Mouse (Mus musculus): ENCODE results near the gene Sh2d4b. TPM values are rescaled to one million over a fixed set of nuclear protein-coding genes. Genes with fewer than 3 reads are reported as not detected.

The Sh2d4b gene
- polyA plus RNA-seq, 1 experiment from 2014 or later, result 0.89 TPM

DNA sequence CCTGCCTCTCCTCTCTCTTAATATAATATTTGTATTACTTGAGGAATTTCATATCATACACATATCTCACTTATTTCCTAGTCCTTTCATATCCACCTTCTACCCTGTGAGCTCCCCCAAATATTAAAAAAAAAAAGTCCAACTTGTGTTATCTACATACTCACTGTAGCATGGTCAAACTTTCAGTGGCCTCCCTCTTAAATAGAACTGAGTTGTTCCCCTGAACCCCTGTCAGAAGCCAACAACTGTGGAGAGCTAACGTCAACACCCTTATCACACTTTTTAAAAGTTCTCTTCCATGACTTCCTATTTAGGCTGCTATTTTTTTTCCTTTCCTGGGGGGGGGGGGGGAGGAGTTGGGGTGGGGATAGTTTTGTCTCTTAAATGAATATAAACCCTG is 7.3 kb downstream of the Sh2d4b start:
- Histone ChIP-seq H3K9me3 (ENCODE audit: control insufficient read depth, low read length) (no peaks in the 10 kb centered on the region), H3K36me3 (ENCODE audit: control insufficient read depth, insufficient read depth, low read length) (no peaks in the 10 kb centered on the region), H3K4me1 (ENCODE audit: control insufficient read depth in 2 of 2, insufficient read depth in 2 of 2, low read length in 2 of 2) (peaks cover 6 to 12% of the 10 kb centered on the region in 2 experiments), H3K9ac (ENCODE audit: low read length) (no peak overlapping the region), H3K4me2 (ENCODE audit: low read length) (no peak overlapping the region), H3K27ac (replicated peaks in 1 of 2; ENCODE audit: control insufficient read depth in 1 of 2, insufficient read depth in 1 of 2, low read depth in 2 of 2, low read length in 2 of 2) (0 out of 4 replicates have a peak overlapping the region, but pooled peaks of 1 of the 2 experiments have one; percentile 6), H3K4me3 (ENCODE audit: control insufficient read depth in 1 of 2, insufficient read depth in 1 of 2, low read depth in 1 of 2, low read length in 2 of 2) (no peak overlapping the region), H3K27me3 (ENCODE audit: control insufficient read depth, insufficient read depth, low read length) (no peaks in the 10 kb centered on the region)
- ATAC-seq (ENCODE audit: insufficient number of reproducible peaks, insufficient read depth, low FRiP score, low read depth), result no peak
- 3% methylated on average over 1 of the region's 1 CpGs for WGBS

DNA sequence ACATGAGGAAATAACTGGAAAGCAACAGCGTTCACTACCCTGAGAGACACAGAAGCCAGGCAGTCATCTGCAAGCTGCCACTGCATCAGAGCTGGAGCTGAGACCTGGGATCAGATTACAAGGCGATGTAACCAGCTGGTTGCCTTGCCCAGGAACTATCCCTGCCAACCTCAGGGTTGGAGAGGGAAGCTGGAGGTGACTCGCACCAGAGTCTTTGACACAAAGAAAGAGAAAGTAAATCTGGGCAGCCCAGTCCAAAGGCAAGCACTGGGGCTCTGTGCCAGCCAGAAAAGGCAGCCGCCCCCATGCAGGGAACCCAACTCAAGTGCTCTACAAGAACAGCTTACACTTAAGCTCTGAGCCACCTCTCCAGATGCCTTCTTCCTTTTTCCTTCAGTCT is 7.8 kb downstream of the Sh2d4b start:
- peak overlapping the region; percentile 46 for H3K4me2 ChIP-seq (ENCODE audit: low read length)
- WGBS, result 8% methylated on average over 4 of the region's 4 CpGs
- ATAC-seq (ENCODE audit: insufficient number of reproducible peaks, insufficient read depth, low FRiP score, low read depth), result peak; percentile 59; the same call in 1 of the 2 replicates

DNA sequence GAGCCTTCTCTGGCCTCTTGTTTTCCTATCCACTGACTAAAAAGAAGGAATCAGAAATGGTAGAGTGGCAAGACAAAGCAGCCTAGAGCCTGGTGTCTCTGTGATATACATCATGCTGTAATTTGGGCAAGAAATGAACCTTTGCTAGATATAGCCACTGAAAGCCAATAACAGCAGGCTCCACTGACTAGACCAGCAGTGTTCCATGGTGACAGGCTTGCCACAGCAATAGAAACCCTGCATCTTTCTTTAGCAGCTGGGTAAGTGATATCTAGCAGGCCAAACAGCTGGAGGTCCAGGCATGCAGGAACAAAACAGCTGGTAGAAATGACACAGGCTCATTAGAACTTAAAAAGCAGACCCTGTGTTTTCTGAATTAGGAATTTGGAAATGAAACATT is 18.5 kb downstream of the Sh2d4b start:
- Histone ChIP-seq H3K4me1 (ENCODE audit: control insufficient read depth in 2 of 2, insufficient read depth in 2 of 2, low read length in 2 of 2) (no peaks in the 10 kb centered on the region), H3K9ac (ENCODE audit: low read length) (no peak overlapping the region), H3K4me2 (ENCODE audit: low read length) (no peak overlapping the region), H3K36me3 (ENCODE audit: control insufficient read depth, insufficient read depth, low read length) (no peaks in the 10 kb centered on the region), H3K27me3 (ENCODE audit: control insufficient read depth, insufficient read depth, low read length) (no peaks in the 10 kb centered on the region), H3K4me3 (ENCODE audit: control insufficient read depth in 1 of 2, insufficient read depth in 1 of 2, low read depth in 1 of 2, low read length in 2 of 2) (no peak overlapping the region), H3K9me3 (ENCODE audit: control insufficient read depth, low read length) (no peaks in the 10 kb centered on the region), H3K27ac (replicated peaks in 1 of 2; ENCODE audit: control insufficient read depth in 1 of 2, insufficient read depth in 1 of 2, low read depth in 2 of 2, low read length in 2 of 2) (no peak overlapping the region)
- no peak for ATAC-seq (ENCODE audit: insufficient number of reproducible peaks, insufficient read depth, low FRiP score, low read depth)

More for the DNA sequence above, 7.8 kb downstream of the Sh2d4b start:
- Histone ChIP-seq H3K9me3 (ENCODE audit: control insufficient read depth, low read length) (no peaks in the 10 kb centered on the region), H3K4me3 (ENCODE audit: control insufficient read depth in 1 of 2, insufficient read depth in 1 of 2, low read depth in 1 of 2, low read length in 2 of 2) (peak overlapping the region in 1 of 2 experiments; percentile 6; a peak in 1 of 4 replicates), H3K27me3 (ENCODE audit: control insufficient read depth, insufficient read depth, low read length) (no peaks in the 10 kb centered on the region), H3K36me3 (ENCODE audit: control insufficient read depth, insufficient read depth, low read length) (no peaks in the 10 kb centered on the region), H3K27ac (replicated peaks in 1 of 2; ENCODE audit: control insufficient read depth in 1 of 2, insufficient read depth in 1 of 2, low read depth in 2 of 2, low read length in 2 of 2) (0 out of 4 replicates have a peak overlapping the region, but pooled peaks of 1 of the 2 experiments have one; percentile 6), H3K9ac (ENCODE audit: low read length) (no peak overlapping the region), H3K4me1 (ENCODE audit: control insufficient read depth in 2 of 2, insufficient read depth in 2 of 2, low read length in 2 of 2) (peaks cover 6 to 12% of the 10 kb centered on the region in 2 experiments)

DNA sequence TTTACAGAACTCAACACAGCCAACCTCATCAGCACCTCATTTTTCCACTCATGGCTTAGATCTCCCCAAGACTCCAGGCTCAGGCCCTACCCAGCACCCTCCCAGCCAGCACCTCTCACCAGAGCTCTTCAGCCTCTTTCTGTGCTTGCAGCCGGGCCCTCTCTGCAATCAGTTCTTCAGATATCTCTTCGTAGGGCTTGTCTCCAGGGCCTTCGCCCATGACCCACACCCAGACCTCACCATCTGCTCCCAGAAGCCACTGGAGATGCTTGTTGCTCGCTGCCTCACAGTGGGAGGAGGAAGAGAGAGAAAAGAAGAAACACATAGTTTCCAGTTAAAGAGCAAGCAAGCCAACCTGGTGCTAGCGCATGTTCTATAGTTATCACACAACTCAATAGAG is 19.1 kb downstream of the Sh2d4b start:
- no peaks in the 10 kb centered on the region for H3K4me1 ChIP-seq (ENCODE audit: control insufficient read depth in 2 of 2, insufficient read depth in 2 of 2, low read length in 2 of 2)
- ATAC-seq (ENCODE audit: insufficient number of reproducible peaks, insufficient read depth, low FRiP score, low read depth), result no peak

DNA sequence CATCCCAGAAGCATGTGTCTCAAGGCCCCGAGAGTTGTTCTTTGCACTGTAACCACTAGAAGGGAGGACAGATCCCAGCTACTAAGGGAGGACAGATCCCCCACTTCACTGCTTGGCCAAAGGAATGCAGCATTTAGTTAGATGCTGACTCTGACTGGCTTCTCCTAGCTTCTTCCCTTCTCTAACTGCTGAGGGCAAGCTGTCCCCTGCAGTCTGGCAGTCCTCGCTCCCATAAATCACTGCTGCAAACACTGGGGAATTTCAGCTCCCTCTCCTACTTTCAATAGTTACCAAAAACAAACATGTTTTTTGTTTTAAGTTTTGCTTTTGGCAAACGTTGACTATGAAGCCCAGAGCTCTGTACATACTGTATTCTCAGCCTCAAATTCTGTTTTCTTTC is 22.5 kb downstream of the Sh2d4b start:
- H3K9ac ChIP-seq (ENCODE audit: low read length), result no peak overlapping the region
- H3K4me3 ChIP-seq (ENCODE audit: control insufficient read depth in 1 of 2, insufficient read depth in 1 of 2, low read depth in 1 of 2, low read length in 2 of 2), result no peak overlapping the region
- no peaks in the 10 kb centered on the region for H3K36me3 ChIP-seq (ENCODE audit: control insufficient read depth, insufficient read depth, low read length)
- ATAC-seq (ENCODE audit: insufficient number of reproducible peaks, insufficient read depth, low FRiP score, low read depth), result no peak
- H3K4me2 ChIP-seq (ENCODE audit: low read length), result no peak overlapping the region
- H3K9me3 ChIP-seq (ENCODE audit: control insufficient read depth, low read length), result no peaks in the 10 kb centered on the region
- no peak overlapping the region for H3K27ac ChIP-seq (replicated peaks in 1 of 2; ENCODE audit: control insufficient read depth in 1 of 2, insufficient read depth in 1 of 2, low read depth in 2 of 2, low read length in 2 of 2)
- H3K27me3 ChIP-seq (ENCODE audit: control insufficient read depth, insufficient read depth, low read length), result no peaks in the 10 kb centered on the region
- WGBS, result 67% methylated on average over 3 of the region's 3 CpGs
- H3K4me1 ChIP-seq (ENCODE audit: control insufficient read depth in 2 of 2, insufficient read depth in 2 of 2, low read length in 2 of 2), result no peaks in the 10 kb centered on the region

More for the DNA sequence above, 19.1 kb downstream of the Sh2d4b start:
- no peaks in the 10 kb centered on the region for H3K36me3 ChIP-seq (ENCODE audit: control insufficient read depth, insufficient read depth, low read length)
- H3K4me2 ChIP-seq (ENCODE audit: low read length), result no peak overlapping the region
- WGBS, result 74% methylated on average over 5 of the region's 5 CpGs
- no peak overlapping the region for H3K4me3 ChIP-seq (ENCODE audit: control insufficient read depth in 1 of 2, insufficient read depth in 1 of 2, low read depth in 1 of 2, low read length in 2 of 2)
- no peak overlapping the region for H3K9ac ChIP-seq (ENCODE audit: low read length)
- no peak overlapping the region for H3K27ac ChIP-seq (replicated peaks in 1 of 2; ENCODE audit: control insufficient read depth in 1 of 2, insufficient read depth in 1 of 2, low read depth in 2 of 2, low read length in 2 of 2)
- H3K27me3 ChIP-seq (ENCODE audit: control insufficient read depth, insufficient read depth, low read length), result no peaks in the 10 kb centered on the region
- no peaks in the 10 kb centered on the region for H3K9me3 ChIP-seq (ENCODE audit: control insufficient read depth, low read length)

DNA sequence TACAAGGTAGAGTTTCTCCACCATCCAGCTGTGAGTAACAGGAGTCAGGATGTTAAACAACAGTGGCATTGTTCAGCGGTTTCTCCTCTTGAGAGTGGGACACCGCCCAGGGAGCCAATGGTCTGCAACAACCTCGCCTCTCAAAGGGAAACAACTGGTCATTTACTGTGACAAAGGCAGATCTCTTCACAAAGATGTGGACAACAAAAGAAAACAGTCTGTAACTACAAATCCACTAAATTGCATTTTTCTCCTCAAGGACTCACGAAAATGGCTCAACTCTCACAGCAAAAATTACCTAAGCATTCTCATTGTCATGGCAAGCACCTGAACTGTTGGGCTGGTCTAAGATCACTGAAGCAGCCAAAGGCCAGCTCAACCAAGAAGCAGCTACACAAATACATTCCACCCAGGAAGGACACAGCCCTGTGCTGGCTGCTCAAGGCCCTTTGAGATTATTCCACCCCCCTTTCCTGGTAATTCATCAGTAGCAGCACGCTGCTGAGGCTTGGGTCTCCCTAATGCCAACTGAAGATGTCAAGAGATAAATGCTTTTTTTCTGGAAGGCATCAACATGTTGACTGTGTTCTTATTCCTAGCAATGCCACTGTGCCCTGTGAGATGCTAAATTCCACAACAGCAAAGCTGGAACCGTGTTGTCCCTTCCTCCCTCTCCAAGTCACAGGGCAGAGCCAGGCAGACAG is 28.1 kb downstream of the Sh2d4b start:
- no peaks in the 10 kb centered on the region for H3K9me3 ChIP-seq (ENCODE audit: control insufficient read depth, low read length)
- H3K4me3 ChIP-seq (ENCODE audit: control insufficient read depth in 1 of 2, insufficient read depth in 1 of 2, low read depth in 1 of 2, low read length in 2 of 2), result no peak overlapping the region
- H3K27me3 ChIP-seq (ENCODE audit: control insufficient read depth, insufficient read depth, low read length), result no peaks in the 10 kb centered on the region
- no peak for ATAC-seq (ENCODE audit: insufficient number of reproducible peaks, insufficient read depth, low FRiP score, low read depth)
- WGBS, result 63% methylated on average over 6 of the region's 6 CpGs
- H3K9ac ChIP-seq (ENCODE audit: low read length), result no peak overlapping the region
- no peaks in the 10 kb centered on the region for H3K4me1 ChIP-seq (ENCODE audit: control insufficient read depth in 2 of 2, insufficient read depth in 2 of 2, low read length in 2 of 2)
- no peak overlapping the region for H3K4me2 ChIP-seq (ENCODE audit: low read length)
- no peak overlapping the region for H3K27ac ChIP-seq (replicated peaks in 1 of 2; ENCODE audit: control insufficient read depth in 1 of 2, insufficient read depth in 1 of 2, low read depth in 2 of 2, low read length in 2 of 2)
- H3K36me3 ChIP-seq (ENCODE audit: control insufficient read depth, insufficient read depth, low read length), result no peaks in the 10 kb centered on the region

DNA sequence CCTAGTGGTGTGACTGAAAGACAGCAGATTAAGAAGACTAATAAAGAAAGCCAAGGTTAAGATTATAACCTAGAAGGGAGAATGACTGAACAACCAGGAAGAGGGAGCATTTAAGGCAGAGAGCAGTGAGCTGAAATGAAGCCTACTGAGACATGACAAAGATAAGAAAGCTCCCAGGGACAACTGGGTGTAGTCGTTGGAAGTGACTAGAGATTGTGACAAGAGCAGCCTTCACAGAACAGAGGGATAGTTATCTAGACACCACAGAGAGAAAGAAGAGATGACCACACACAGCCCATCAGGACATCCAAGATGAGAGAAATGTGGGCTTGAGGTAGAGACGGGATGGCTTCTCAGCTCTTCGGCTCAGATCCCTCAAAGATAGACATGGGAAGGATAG is 29.4 kb downstream of the Sh2d4b start:
- WGBS, result 55% methylated on average over 3 of the region's 3 CpGs
- H3K27me3 ChIP-seq (ENCODE audit: control insufficient read depth, insufficient read depth, low read length), result no peaks in the 10 kb centered on the region
- H3K36me3 ChIP-seq (ENCODE audit: control insufficient read depth, insufficient read depth, low read length), result no peaks in the 10 kb centered on the region
- ATAC-seq (ENCODE audit: insufficient number of reproducible peaks, insufficient read depth, low FRiP score, low read depth), result no peak
- no peaks in the 10 kb centered on the region for H3K9me3 ChIP-seq (ENCODE audit: control insufficient read depth, low read length)
- H3K4me1 ChIP-seq (ENCODE audit: control insufficient read depth in 2 of 2, insufficient read depth in 2 of 2, low read length in 2 of 2), result no peaks in the 10 kb centered on the region
- no peak overlapping the region for H3K9ac ChIP-seq (ENCODE audit: low read length)
- H3K27ac ChIP-seq (replicated peaks in 1 of 2; ENCODE audit: control insufficient read depth in 1 of 2, insufficient read depth in 1 of 2, low read depth in 2 of 2, low read length in 2 of 2), result no peak overlapping the region
- no peak overlapping the region for H3K4me3 ChIP-seq (ENCODE audit: control insufficient read depth in 1 of 2, insufficient read depth in 1 of 2, low read depth in 1 of 2, low read length in 2 of 2)
- H3K4me2 ChIP-seq (ENCODE audit: low read length), result no peak overlapping the region

DNA sequence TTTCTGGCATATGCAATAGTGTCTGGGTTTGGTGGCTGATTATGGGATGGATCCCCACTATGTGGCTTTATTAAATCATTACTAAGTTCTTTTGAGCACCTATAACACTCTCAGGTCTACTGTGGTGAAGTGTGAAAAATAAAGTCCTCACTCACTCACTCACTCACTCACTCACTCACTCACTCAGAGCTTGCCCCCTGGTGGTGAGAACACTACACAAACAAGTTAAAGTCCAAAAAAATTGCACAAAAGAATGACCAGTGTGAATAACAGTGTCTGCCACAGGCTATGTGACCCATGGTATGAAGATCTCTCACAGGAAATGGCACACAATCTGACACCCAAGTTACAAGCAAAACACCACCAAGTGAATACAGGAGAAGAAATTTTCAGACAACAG is 30.0 kb downstream of the Sh2d4b start:
- H3K9ac ChIP-seq (ENCODE audit: low read length), result no peak overlapping the region
- no peaks in the 10 kb centered on the region for H3K4me1 ChIP-seq (ENCODE audit: control insufficient read depth in 2 of 2, insufficient read depth in 2 of 2, low read length in 2 of 2)
- no peak overlapping the region for H3K4me3 ChIP-seq (ENCODE audit: control insufficient read depth in 1 of 2, insufficient read depth in 1 of 2, low read depth in 1 of 2, low read length in 2 of 2)
- H3K4me2 ChIP-seq (ENCODE audit: low read length), result no peak overlapping the region
- no peaks in the 10 kb centered on the region for H3K9me3 ChIP-seq (ENCODE audit: control insufficient read depth, low read length)
- H3K27ac ChIP-seq (replicated peaks in 1 of 2; ENCODE audit: control insufficient read depth in 1 of 2, insufficient read depth in 1 of 2, low read depth in 2 of 2, low read length in 2 of 2), result no peak overlapping the region
- ATAC-seq (ENCODE audit: insufficient number of reproducible peaks, insufficient read depth, low FRiP score, low read depth), result no peak
- no peaks in the 10 kb centered on the region for H3K27me3 ChIP-seq (ENCODE audit: control insufficient read depth, insufficient read depth, low read length)
- H3K36me3 ChIP-seq (ENCODE audit: control insufficient read depth, insufficient read depth, low read length), result no peaks in the 10 kb centered on the region
